Mouse (Mus musculus) cortical plate, adult 2 months (tissue): ENCODE results near the gene Gm21988. TPM values are rescaled to one million over a fixed set of nuclear protein-coding genes. Genes with fewer than 3 reads are reported as not detected.
A peak's percentile ranks its signal among the peaks of the same experiment; 100 is the strongest.

Experiments
- H3K27ac ChIP-seq: fragments of 200-500 bp; 2 replicates; pipeline ENCODE4 v1.5.1; 2012; ENCODE audit warnings: low read length, control low read depth, inconsistent platforms; ENCODE audit not compliant: insufficient read depth
- H3K4me1 ChIP-seq: fragments of 200-500 bp; 2 replicates; pipeline ENCODE4 v1.6.1; 2011; ENCODE audit warnings: low read length; ENCODE audit not compliant: control insufficient read depth, insufficient read depth
- H3K4me3 ChIP-seq: fragments of 200-500 bp; 2 replicates; pipeline ENCODE4 v1.5.1; 2011; ENCODE audit warnings: mild to moderate bottlenecking, low read length, control low read depth; ENCODE audit not compliant: insufficient read depth
- CTCF ChIP-seq: fragments of 200-500 bp; IDR thresholded peaks from 2 replicates; pipeline ENCODE4 v1.5.1; 2011; ENCODE audit warnings: mild to moderate bottlenecking, control low read depth, low read length; ENCODE audit not compliant: insufficient read depth; ENCODE audit errors: extremely low read depth
- POLR2A ChIP-seq: fragments of 200-500 bp; IDR thresholded peaks from 2 replicates; pipeline ENCODE4 v1.6.1; 2011; ENCODE audit warnings: mild to moderate bottlenecking, low read length, control low read depth; ENCODE audit not compliant: insufficient read depth; ENCODE audit errors: extremely low read depth
- polyA plus RNA-seq: library from polyadenylated mRNA; depleted of rRNA; stranded (reverse); fragments of >200 nt; gene quantifications from 2 replicates; pipeline ENCODE4 v1.2.3, GENCODE M21; 2012

The Gm21988 gene
- polyA plus RNA-seq, 1 experiment, result 10.0 TPM

- H3K4me3 ChIP-seq, result peak overlapping the region; percentile 47
- no peak overlapping the region for H3K27ac ChIP-seq
- TF ChIP-seq CTCF (no peak), POLR2A (no peak)
- H3K4me1 ChIP-seq, result no peaks in the 10 kb centered on the region; the same call in 1 of the 2 replicates
Measured at GRCm38 (mm10) chr11:70213736-70214135, 25.9 kb downstream of the Gm21988 start.

- no peak overlapping the region for H3K27ac ChIP-seq
- H3K4me1 ChIP-seq, result no peaks in the 10 kb centered on the region; the same call in 1 of the 2 replicates
- H3K4me3 ChIP-seq, result no peak overlapping the region
- TF ChIP-seq CTCF (peak; percentile 79), POLR2A (no peak)
Measured at GRCm38 (mm10) chr11:70212896-70213295, 26.7 kb downstream of the Gm21988 start.

GRCm38 (mm10) chr11:70212423-70212822 is 27.2 kb downstream of the Gm21988 start, which contains the start of gene Slc16a11:
TSS of gene Slc16a11 (plus strand) at chr11:70212752.
- Histone ChIP-seq H3K27ac (no peak within 1 kb of the TSS), H3K4me3 (peak within 1 kb of the TSS; percentile 47; the same call in 1 of the 2 replicates), H3K4me1 (no peaks in the 10 kb centered on the region; the same call in 1 of the 2 replicates)
- TF ChIP-seq POLR2A, result no peak

GRCm38 (mm10) chr11:70211972-70212371 is 27.7 kb downstream of the Gm21988 start:
- Histone ChIP-seq H3K27ac (no peak overlapping the region), H3K4me3 (no peak overlapping the region), H3K4me1 (no peaks in the 10 kb centered on the region; the same call in 1 of the 2 replicates)
- TF ChIP-seq CTCF (no peak), POLR2A (no peak)

GRCm38 (mm10) chr11:70210681-70211080 is 28.9 kb downstream of the Gm21988 start:
- H3K4me3 ChIP-seq, result no peak overlapping the region
- no peak overlapping the region for H3K27ac ChIP-seq
- no peak for TF ChIP-seq CTCF
- TF ChIP-seq POLR2A, result no peak
- H3K4me1 ChIP-seq, result no peaks in the 10 kb centered on the region; the same call in 1 of the 2 replicates

- Histone ChIP-seq H3K4me3 (no peak overlapping the region), H3K4me1 (no peaks in the 10 kb centered on the region; the same call in 1 of the 2 replicates), H3K27ac (no peak overlapping the region)
- TF ChIP-seq POLR2A (no peak), CTCF (no peak)
Measured at GRCm38 (mm10) chr11:70208778-70209388, 30.7 kb downstream of the Gm21988 start.

GRCm38 (mm10) chr11:70207283-70207682 is 32.3 kb downstream of the Gm21988 start:
- TF ChIP-seq POLR2A, result no peak
- no peak for TF ChIP-seq CTCF
- H3K4me3 ChIP-seq, result no peak overlapping the region
- no peak overlapping the region for H3K27ac ChIP-seq
- H3K4me1 ChIP-seq, result no peaks in the 10 kb centered on the region

- H3K27ac ChIP-seq, result no peak overlapping the region
- TF ChIP-seq POLR2A, result no peak
- no peak for TF ChIP-seq CTCF
- no peak overlapping the region for H3K4me3 ChIP-seq
- no peaks in the 10 kb centered on the region for H3K4me1 ChIP-seq
Measured at GRCm38 (mm10) chr11:70206801-70207200, 32.8 kb downstream of the Gm21988 start.

GRCm38 (mm10) chr11:70201691-70202090 is 37.9 kb downstream of the Gm21988 start:
- no peak overlapping the region for H3K4me3 ChIP-seq
- no peaks in the 10 kb centered on the region for H3K4me1 ChIP-seq
- TF ChIP-seq CTCF (peak; percentile 94), POLR2A (no peak)
- no peak overlapping the region for H3K27ac ChIP-seq

GRCm38 (mm10) chr11:70200036-70200608 is 39.5 kb downstream of the Gm21988 start:
- no peak overlapping the region for H3K4me3 ChIP-seq
- H3K4me1 ChIP-seq, result no peaks in the 10 kb centered on the region
- H3K27ac ChIP-seq, result no peak overlapping the region
- TF ChIP-seq CTCF (no peak), POLR2A (no peak)
